Mouse (Mus musculus): ENCODE results near the gene Zfp462.
A peak's percentile ranks its signal among the peaks of the same experiment; 100 is the strongest.
"Not testable (repeated sequence)": the region's sequence is repeated elsewhere in the genome, so short reads cannot be mapped to it uniquely, and the experiment has no call there.

Zfp462 gene

GRCm38 (mm10) chr4:54944921-54945430, at the start of gene Zfp462:
Zfp462 (plus strand) TSS chr4:54945048.
- DNase-seq, result peak; percentile 23 to 35

DNA sequence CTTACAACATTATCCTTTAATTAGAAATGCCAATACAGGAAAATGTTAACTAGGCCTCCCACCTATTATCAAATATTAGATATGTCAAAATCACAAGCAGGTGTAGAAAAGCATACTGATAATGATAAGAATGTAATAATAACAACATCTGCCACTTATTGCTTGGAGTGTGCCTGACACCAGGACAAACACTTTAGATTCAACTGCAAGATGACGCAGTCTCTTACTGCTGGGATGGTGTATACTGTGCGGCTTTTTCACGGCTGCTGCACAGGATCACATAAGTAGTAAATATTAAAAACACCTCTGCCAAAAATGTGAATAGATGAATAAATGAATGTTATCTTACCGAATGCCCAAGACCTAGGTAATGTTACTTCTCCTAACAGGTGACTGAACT, 48.8 kb upstream of the Zfp462 start:
- no peak for DNase-seq

DNA sequence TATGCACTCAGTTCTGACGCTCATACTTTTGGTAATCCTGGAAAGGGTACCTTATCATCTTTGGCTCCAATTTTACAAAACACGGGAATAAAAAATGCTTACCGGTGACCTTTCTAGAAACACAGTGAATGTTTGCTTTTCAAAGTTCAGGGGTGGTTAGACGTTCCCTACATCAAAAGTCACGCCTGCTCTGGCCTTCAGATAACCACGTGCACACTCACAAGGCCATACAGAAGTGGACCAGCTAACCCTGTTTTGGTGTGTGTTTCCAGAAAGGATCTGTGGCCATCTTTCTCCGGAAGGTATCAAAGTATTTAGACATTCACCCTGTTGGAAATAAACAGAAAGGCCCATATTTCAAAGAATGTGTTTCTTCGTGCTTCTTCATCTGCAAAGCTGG, 40.2 kb upstream of the Zfp462 start:
- DNase-seq, result no peak

DNA sequence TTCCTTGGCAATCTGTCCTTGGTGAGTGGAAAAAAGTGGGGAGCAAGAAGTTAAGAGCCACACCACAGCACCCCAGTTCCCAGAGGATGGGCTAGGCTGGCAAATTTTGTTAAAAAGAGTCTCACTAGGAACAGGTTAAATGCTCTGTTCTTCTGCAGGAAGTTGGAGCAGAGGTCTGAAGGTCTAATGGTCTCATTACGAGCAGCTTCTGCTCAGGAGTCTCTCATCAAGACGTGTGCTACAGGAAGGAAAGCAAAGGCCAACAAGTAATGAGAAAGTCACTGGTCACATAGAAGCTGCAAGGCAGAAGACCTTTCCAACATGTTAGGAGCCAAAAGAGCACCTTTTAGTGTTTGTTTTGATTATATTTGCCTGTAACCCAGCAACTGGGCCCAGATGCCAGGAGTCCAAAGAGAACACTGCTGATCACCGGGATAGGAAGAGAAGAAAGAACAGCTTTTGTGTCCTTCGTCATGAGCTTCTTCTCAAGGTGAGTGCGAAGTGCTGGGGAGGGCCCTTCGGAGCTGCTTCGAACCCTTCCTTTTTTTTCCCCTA, 39.4 kb upstream of the Zfp462 start:
- DNase-seq, result no peak

DNA sequence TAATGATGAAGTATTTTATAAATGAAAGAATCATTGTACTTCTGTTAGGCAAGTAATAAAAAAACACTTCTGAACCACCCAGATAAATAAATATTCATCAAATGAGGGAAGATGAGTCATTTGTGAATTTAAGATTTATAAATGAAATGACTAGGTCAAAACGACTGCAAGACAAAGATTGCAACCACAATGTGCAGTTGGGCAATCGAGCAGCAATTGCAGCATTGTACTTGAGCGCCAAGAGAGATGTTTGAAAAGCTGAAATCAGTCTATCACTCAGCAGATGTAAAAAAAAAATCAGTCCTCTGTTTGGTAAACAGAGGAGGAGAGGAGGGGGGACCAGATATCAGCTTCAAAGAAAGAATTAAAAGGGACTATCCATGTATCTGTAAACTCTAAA, 34.5 kb upstream of the Zfp462 start:
- no peak for DNase-seq

GRCm38 (mm10) chr4:54918276-54918675, 26.6 kb upstream of the Zfp462 start:
- no peak for DNase-seq

- DNase-seq, result no peak
Observed at GRCm38 (mm10) chr4:54923386-54923785, 21.5 kb upstream of the Zfp462 start.

GRCm38 (mm10) chr4:54924306-54924705, 20.5 kb upstream of the Zfp462 start:
- DNase-seq, result no peak

GRCm38 (mm10) chr4:54926456-54926855, 18.4 kb upstream of the Zfp462 start:
- not testable (repeated sequence) for DNase-seq

- not testable (repeated sequence) for DNase-seq
Observed at GRCm38 (mm10) chr4:54927321-54928062, 17.4 kb upstream of the Zfp462 start.

DNA sequence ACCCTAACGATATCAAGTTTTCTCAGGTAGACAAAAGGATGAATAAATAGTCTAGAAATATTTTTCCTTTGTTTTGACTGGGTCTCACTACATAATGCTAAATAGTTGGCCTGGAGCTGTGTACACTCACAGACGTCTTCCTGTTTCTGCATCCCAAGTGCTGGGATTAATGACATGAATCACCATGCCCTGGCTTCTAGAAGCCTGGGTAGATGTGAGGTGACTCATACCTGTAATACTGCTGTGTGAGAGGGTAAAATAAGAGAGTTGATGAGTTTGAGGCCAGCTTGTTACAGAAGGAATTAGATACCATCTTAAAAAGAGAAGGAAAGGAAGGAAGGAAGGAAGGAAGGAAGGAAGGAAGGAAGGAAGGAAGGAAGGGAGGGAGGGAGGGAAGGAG, 15.2 kb upstream of the Zfp462 start:
- no peak for DNase-seq

- no peak for DNase-seq
Observed at GRCm38 (mm10) chr4:54932668-54933067, 12.2 kb upstream of the Zfp462 start.

DNA sequence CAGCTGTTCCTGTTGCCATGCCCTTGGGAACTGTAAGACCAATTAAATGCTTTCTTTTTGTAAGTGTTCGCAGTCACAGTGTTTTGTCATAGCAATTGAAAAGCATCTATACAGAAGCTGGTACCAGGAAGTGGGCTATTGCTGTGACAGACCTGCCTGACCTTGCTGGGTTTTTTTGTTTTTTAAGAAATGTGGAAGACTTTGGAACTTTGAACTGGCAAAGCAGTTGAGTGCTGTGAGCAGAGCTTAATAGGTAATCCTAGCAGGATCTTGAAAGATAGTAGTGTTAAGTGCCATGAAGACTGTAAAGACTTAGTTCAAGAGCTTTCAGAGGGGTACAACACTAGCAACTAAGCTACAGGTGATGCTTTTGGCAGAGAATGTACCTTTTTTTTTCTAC, 7.7 kb upstream of the Zfp462 start:
- DNase-seq, result no peak

DNA sequence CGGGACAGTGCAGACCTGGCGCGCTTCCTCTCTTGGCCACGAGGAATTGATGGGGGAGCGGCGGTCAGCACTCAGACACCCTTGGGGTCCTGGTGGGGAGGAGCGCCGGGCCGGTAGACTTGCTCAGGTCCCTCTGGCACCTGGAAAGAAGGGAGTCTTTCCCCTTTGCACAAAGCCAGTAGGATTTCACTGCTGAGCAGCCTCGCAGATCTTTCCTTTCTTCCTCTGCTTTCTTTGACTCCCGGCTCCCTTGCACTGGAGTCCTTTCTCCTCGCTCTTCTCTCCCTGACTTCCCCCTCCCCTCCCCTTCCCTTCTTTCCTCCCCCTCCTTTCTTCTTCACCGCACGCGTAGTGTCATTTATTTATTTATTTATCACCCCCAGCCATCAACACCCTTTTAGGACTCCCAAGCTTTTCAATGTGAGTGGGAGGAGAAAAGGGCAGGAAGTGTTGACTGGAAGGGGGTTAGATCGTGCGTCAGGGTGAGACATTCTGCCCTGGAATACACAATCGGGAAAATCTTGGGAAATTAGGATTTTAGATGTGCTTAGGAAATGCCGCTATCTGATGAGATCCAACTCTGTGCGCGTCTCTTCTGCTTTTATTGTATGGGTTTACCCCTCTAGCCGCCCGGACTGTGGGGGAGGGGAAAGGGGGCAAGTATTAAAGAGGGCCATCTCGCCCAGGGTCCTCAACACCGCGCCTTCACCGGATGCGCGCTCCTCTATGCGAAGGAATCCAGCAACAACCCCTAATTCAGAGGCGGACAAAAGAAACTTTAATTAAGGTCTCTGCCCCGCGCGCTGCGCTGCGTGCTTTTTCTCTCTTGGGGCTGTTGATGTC, 976 bp downstream of the Zfp462 start:
- peak in 1 of 2 experiments; percentile 24 for DNase-seq

DNA sequence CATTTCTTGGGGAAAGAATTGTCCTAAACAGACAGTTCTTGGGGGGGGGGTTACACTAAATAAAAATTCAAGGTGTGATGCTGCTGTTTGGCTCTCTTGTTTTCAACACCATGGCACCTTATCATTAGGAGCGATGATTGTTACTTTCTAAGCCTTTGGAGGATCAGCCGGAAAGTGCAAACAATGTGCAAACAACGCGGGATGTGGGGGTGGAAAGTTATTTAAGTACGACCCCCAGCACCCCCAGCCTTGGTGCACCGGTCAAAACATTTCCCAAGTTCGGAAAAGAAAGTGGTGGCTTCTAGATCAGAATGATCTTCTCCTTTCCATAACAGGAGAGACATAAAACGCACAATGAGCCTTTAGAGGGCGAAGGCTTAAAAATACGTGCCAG, 1.8 kb downstream of the Zfp462 start:
- no peak for DNase-seq

DNA sequence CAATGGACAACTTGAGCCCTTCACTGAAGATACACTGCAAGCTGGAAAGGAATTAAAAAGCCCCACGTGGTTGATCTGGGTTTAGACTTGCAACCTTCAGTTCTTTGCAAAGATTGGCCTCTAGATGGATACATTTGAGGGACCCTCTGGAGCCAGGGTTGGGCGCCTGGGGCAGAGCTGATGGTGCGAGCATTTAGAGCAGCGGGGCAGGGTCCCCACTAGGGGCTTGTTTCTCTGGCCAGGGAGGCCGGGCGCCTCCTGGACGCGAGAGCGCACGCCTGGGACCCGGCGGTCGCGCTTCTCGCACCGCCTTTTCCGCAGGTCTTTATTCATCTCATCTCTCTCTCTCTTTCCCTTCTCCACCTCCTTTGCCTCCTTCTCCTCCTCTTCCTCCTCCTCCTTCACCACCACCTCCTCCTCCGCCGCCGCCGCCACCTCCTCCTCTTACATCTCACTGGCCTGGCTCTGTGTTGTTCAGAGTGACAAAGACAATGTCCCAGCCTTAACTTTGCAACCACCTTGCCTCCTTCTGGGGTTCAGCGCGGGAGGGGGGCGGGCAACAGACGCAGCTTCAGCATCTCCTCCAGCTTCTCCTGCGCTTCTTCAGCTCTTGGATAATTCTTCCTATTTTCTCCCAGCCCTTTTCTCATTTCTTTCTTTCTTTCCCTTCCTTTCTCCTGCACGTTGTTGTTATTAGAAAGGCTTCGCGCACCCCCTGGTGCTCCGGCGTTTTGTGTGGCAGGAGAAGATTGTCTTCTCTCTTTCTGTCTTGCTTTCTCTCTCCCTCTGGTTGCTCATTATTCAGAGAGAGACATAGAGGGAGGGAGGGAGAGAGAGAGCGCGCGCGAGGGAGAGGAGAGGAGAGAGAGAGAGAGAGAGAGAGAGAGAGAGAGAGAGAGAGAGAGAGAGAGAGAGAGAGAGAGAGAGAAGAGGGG, 2.5 kb downstream of the Zfp462 start:
- peak; percentile 53 for DNase-seq

GRCm38 (mm10) chr4:54947991-54948615, 3.3 kb downstream of the Zfp462 start:
- DNase-seq, result peak; percentile 65 to 69

- DNase-seq, result peak; percentile 69 to 76
Observed at GRCm38 (mm10) chr4:54948616-54949560, 4.0 kb downstream of the Zfp462 start.

- peak; percentile 54 to 59 for DNase-seq
Observed at GRCm38 (mm10) chr4:54949561-54949940, 4.7 kb downstream of the Zfp462 start.

- no peak for DNase-seq
Observed at GRCm38 (mm10) chr4:54950136-54950535, 5.3 kb downstream of the Zfp462 start.

- no peak for DNase-seq
Observed at GRCm38 (mm10) chr4:54950866-54951265, 6.0 kb downstream of the Zfp462 start.
